In genomic region chr6:87002521-87003055, GRCm38 (mm10) we compare ENCODE assay signal across 8 mouse cellular contexts. TPM values are rescaled to one million over a fixed set of nuclear protein-coding genes. Genes with fewer than 3 reads are reported as not detected.
DNase-seq lines count a peak whose midpoint lies in the region; ATAC-seq and TF ChIP-seq lines count a peak whose summit lies in the region.

No protein-coding gene starts in this region.

- 49% methylated on average over 8 of the region's 8 CpGs for WGBS in embryonic facial prominence, embryonic 12.5 days
- 51% methylated on average over 8 of the region's 8 CpGs for WGBS in kidney, embryonic 14.5 days
- WGBS in liver, adult 2 months: 54% methylated on average over 8 of the region's 8 CpGs
- WGBS in stomach, embryonic 16.5 days: 41% methylated on average over 8 of the region's 8 CpGs

- H3K9me3 ChIP-seq in embryonic facial prominence, embryonic 12.5 days: no peaks in the 10 kb centered on the region
- no peaks in the 10 kb centered on the region for H3K9me3 ChIP-seq in kidney, embryonic 14.5 days (ENCODE audit: control insufficient read depth, low read length)
- no peaks in the 10 kb centered on the region for H3K9me3 ChIP-seq in stomach, embryonic 16.5 days (replicated peaks; ENCODE audit: control insufficient read depth, low read length)

- H3K4me3 ChIP-seq in embryonic facial prominence, embryonic 12.5 days: no peak overlapping the region
- H3K4me3 ChIP-seq in kidney, embryonic 14.5 days (ENCODE audit: low read length): no peak overlapping the region
- H3K4me3 ChIP-seq in liver, adult 2 months (ENCODE audit: insufficient read depth, low read depth, low read length): no peak overlapping the region
- no peak overlapping the region for H3K4me3 ChIP-seq in stomach, embryonic 16.5 days (replicated peaks; ENCODE audit: low read length)

- H3K9ac ChIP-seq in embryonic facial prominence, embryonic 12.5 days: no peak overlapping the region
- H3K9ac ChIP-seq in kidney, embryonic 14.5 days (ENCODE audit: low read depth, low read length): no peak overlapping the region
- no peak overlapping the region for H3K9ac ChIP-seq in liver, adult 2 months (ENCODE audit: low read depth, low read length)
- no peak overlapping the region for H3K9ac ChIP-seq in stomach, embryonic 16.5 days (ENCODE audit: low read length)

- H3K27me3 ChIP-seq in embryonic facial prominence, embryonic 12.5 days: no peaks in the 10 kb centered on the region
- no peaks in the 10 kb centered on the region for H3K27me3 ChIP-seq in kidney, embryonic 14.5 days (ENCODE audit: control insufficient read depth, insufficient read depth, low read length)
- no peaks in the 10 kb centered on the region for H3K27me3 ChIP-seq in liver, adult 2 months (ENCODE audit: control insufficient read depth, insufficient read depth, low read length)
- no peaks in the 10 kb centered on the region for H3K27me3 ChIP-seq in stomach, embryonic 16.5 days (ENCODE audit: control insufficient read depth, insufficient read depth, low read length)

- TF ChIP-seq POLR2A in liver, adult 2 months (IDR thresholded peaks at IDR 0.05; ENCODE audit: extremely low read depth, insufficient read depth, low read length): no peak

- no peak overlapping the region for H3K4me2 ChIP-seq in embryonic facial prominence, embryonic 12.5 days (replicated peaks)
- H3K4me2 ChIP-seq in kidney, embryonic 14.5 days (replicated peaks; ENCODE audit: low read depth, low read length): no peak overlapping the region
- no peak overlapping the region for H3K4me2 ChIP-seq in stomach, embryonic 16.5 days (ENCODE audit: low read depth, low read length)

- TF ChIP-seq CTCF in liver, adult 2 months (IDR thresholded peaks at IDR 0.05; ENCODE audit: low read depth, low read length): peak; percentile 58; the same call in 1 of the 2 replicates

- no peaks in the 10 kb centered on the region for H3K79me2 ChIP-seq in liver, adult 2 months (ENCODE audit: control insufficient read depth, insufficient read depth, low read length)

- peaks cover 5% of the 10 kb centered on the region; the same call in 1 of the 2 replicates for H3K4me1 ChIP-seq in embryonic facial prominence, embryonic 12.5 days
- no peaks in the 10 kb centered on the region for H3K4me1 ChIP-seq in kidney, embryonic 14.5 days (ENCODE audit: control insufficient read depth, insufficient read depth, low read length)
- peaks cover 9% of the 10 kb centered on the region for H3K4me1 ChIP-seq in liver, adult 2 months (ENCODE audit: control insufficient read depth, insufficient read depth, low read length)
- no peaks in the 10 kb centered on the region for H3K4me1 ChIP-seq in stomach, embryonic 16.5 days (ENCODE audit: control insufficient read depth, insufficient read depth, low read length)

- peak overlapping the region; percentile 37; the same call in 1 of the 2 replicates for H3K27ac ChIP-seq in embryonic facial prominence, embryonic 12.5 days
- no peak overlapping the region for H3K27ac ChIP-seq in kidney, embryonic 14.5 days (ENCODE audit: low read depth, low read length)
- no peak overlapping the region for H3K27ac ChIP-seq in liver, adult 2 months (replicated peaks; ENCODE audit: insufficient read depth, low read depth, low read length)
- peak overlapping the region; percentile 7; the same call in 1 of the 2 replicates for H3K27ac ChIP-seq in stomach, embryonic 16.5 days (ENCODE audit: low read length)

- ATAC-seq in embryonic facial prominence, embryonic 12.5 days (ENCODE audit: insufficient number of reproducible peaks, insufficient read depth, low FRiP score, low TSS enrichment): no peak
- peak; percentile 60; the same call in 1 of the 2 replicates for ATAC-seq in kidney, embryonic 14.5 days (ENCODE audit: low FRiP score, low TSS enrichment)
- ATAC-seq in stomach, embryonic 16.5 days (ENCODE audit: insufficient read depth, low FRiP score): peak; percentile 47; the same call in 1 of the 2 replicates

- peak; percentile 91 to 92 for DNase-seq in B cell, adult 2 months
- DNase-seq in adrenal gland, postnatal 25 days: peak; percentile 79
- peak; percentile 89 for DNase-seq in heart, adult 8-10 months (ENCODE audit: low spot score)
- DNase-seq in liver, adult 2 months (ENCODE audit: extremely low read depth, low read depth, low spot score): peak; percentile 69
- DNase-seq in neural tube, embryonic 10.5 days (ENCODE audit: extremely low spot score, low spot score): peak; percentile 82

- H3K36me3 ChIP-seq in embryonic facial prominence, embryonic 12.5 days: peaks cover 9% of the 10 kb centered on the region
- H3K36me3 ChIP-seq in kidney, embryonic 14.5 days (ENCODE audit: control insufficient read depth, insufficient read depth, low read length): peaks cover 12% of the 10 kb centered on the region; the same call in 1 of the 2 replicates
- H3K36me3 ChIP-seq in liver, adult 2 months (ENCODE audit: control insufficient read depth, insufficient read depth, low read length): no peaks in the 10 kb centered on the region
- no peaks in the 10 kb centered on the region for H3K36me3 ChIP-seq in stomach, embryonic 16.5 days (ENCODE audit: control insufficient read depth, insufficient read depth, low read length)

RNA-seq across cellular contexts. Expression of gene Nfu1, which starts 6.4 kb away (rescaled TPM):
- 74.2 and 76.8 TPM in 2 replicates for total RNA-seq in adrenal gland, postnatal 25 days (2021)
- polyA plus RNA-seq in embryonic facial prominence, embryonic 12.5 days (2016; fragmentation: Nextera tagmentation; extraction: Ambion mirVana): 98.4 and 101 TPM in 2 replicates
- 10 to 100 TPM; 78.5 to 83.2 (median 80.7) TPM for total RNA-seq in heart, adult 8-10 months (2022)
- polyA plus RNA-seq in kidney, embryonic 14.5 days (2014; fragmentation: Nextera tagmentation; extraction: Ambion mirVana): 102 and 119 TPM in 2 replicates
- 43.6 and 51.7 TPM in 2 replicates for total RNA-seq in liver, adult 2 months (2014; rRNA removed)
- polyA plus RNA-seq in liver, adult 2 months (2012; rRNA removed): 152 and 210 TPM in 2 replicates
- polyA plus RNA-seq in stomach, embryonic 16.5 days (2015; fragmentation: Nextera tagmentation; extraction: Ambion mirVana): 94.6 and 96.8 TPM in 2 replicates

RNA-seq across cellular contexts. Expression of gene Gfpt1, which starts 40.1 kb away (rescaled TPM):
- total RNA-seq in adrenal gland, postnatal 25 days (2021): 37.9 and 40.4 TPM in 2 replicates
- 23.5 and 24.2 TPM in 2 replicates for polyA plus RNA-seq in embryonic facial prominence, embryonic 12.5 days (2016; fragmentation: Nextera tagmentation; extraction: Ambion mirVana)
- 10 to 100 TPM; 16.0 to 21.4 (median 16.7) TPM for total RNA-seq in heart, adult 8-10 months (2022)
- polyA plus RNA-seq in kidney, embryonic 14.5 days (2014; fragmentation: Nextera tagmentation; extraction: Ambion mirVana): 16.8 and 22.3 TPM in 2 replicates
- 8.1 and 8.6 TPM in 2 replicates for total RNA-seq in liver, adult 2 months (2014; rRNA removed)
- polyA plus RNA-seq in liver, adult 2 months (2012; rRNA removed): 4.3 and 6.3 TPM in 2 replicates
- 31.0 and 35.8 TPM in 2 replicates for polyA plus RNA-seq in stomach, embryonic 16.5 days (2015; fragmentation: Nextera tagmentation; extraction: Ambion mirVana)

Comparison
In these comparisons a context has a peak if more than half of its experiments do, and no peak if none do; other contexts are left out.
1. H3K27ac ChIP-seq: peak in embryonic facial prominence, embryonic 12.5 days (single experiment) and stomach, embryonic 16.5 days (single experiment); none in kidney, embryonic 14.5 days (single experiment) and liver, adult 2 months (single experiment).
2. Peak in every context shown above with its lines, with median percentiles within 50 percentile points of each other: DNase-seq.